Mouse (Mus musculus): ENCODE results near the gene Hnrnpdl.

Gene Hnrnpdl

GRCm38 (mm10) chr5:100003895-100004294, 35.6 kb downstream of the Hnrnpdl start:
- no peak for DNase-seq (ENCODE audit: low spot score)

- DNase-seq (ENCODE audit: low spot score): no peak
Observed at GRCm38 (mm10) chr5:100000500-100000899, 39.0 kb downstream of the Hnrnpdl start.

DNA sequence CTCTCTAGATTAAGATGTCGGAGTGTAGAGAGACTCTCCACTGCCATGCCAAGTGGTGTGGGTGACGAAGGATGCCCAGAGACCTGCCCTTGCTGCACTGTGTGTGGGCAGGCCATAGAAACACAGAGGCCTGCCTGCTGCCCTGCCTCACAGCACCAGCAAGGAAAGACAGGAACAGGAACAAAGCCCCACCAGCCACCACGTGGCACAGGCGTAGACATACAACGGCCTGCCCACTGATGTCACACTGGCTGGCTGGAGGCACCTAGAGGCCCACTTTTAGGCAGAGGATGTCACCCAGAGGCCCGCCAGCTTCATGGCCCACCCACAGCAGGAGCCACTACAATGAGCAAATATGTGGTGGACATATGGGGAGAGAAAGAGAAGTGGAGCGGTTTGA, 39.4 kb downstream of the Hnrnpdl start:
- no peak for DNase-seq (ENCODE audit: low spot score)

- DNase-seq (ENCODE audit: low spot score): no peak
Observed at GRCm38 (mm10) chr5:99994680-99995079, 44.8 kb downstream of the Hnrnpdl start.

DNA sequence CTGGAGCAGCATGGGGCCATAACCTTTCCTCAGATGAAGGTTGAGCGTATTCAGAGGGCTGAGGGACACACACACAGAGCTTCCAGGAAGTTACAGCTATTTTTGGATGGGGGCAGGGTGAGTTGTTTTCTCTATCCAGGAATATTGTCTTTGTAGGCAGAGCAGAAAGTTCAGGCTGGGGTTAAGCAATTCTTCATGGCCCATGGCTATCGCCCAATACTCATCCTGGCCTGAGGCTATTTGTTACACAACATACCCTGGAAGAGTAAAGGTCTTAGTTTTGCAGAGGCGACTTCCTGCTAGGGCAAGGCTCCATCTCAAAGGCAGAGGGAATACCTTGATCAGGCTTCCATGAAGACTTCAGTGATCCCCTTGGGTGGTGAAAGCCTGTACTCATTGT, 45.3 kb downstream of the Hnrnpdl start:
- DNase-seq (ENCODE audit: low spot score): no peak
